Comparison of ENCODE assay signal across 16 mouse cellular contexts in the genomic region with DNA sequence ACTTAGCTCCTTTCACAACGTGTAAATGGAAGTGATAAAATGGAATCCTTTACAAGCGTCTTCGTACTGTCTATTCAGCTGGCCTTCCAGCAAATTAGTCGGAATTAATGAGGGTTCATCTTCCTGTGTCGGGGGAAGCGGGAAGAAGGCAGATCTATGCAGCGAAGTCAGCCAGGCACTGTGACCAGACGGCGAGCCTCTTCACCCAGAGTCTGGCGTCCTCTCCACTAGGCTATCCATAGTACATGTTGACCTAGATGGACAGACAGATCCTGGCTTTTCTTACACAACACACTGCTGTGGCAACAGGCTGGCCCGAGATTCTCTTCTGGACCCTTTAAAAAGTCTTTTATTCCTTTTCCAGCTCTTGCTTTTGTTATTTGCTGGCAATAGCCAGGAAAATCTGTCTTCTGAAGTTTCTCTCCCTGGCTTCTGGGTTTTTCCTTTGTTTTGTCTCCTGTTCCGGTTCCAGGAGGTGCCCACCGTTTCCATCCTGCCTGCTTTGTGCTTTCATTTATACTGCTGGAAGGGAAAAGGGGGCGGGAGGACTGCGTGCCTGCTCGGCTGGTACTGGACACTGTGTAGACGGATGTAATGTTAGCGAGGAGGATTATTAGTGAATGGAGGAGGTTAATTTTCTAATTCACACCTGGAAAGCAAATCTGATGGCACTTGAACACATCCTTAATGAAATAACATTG.
A peak's percentile ranks its signal among the peaks of the same experiment; 100 is the strongest.
DNase-seq lines count a peak whose midpoint lies in the region; ATAC-seq and TF ChIP-seq lines count a peak whose summit lies in the region.
"Had no signal": no experiment of that assay in that cellular context is flagged by ENCODE, and none has a peak within 500 bp of the region (broad histone marks: within the 10 kb centered on the region; RNA-seq: fewer than 3 reads in every experiment).

No protein-coding gene starts in this region.

- H3K9ac ChIP-seq in forebrain, postnatal 0 days = no peak overlapping the region
- peak overlapping the region; percentile 34; the same call in 1 of the 2 replicates for H3K9ac ChIP-seq in midbrain, embryonic 16.5 days (ENCODE audit: low read depth, low read length)
- no peak overlapping the region for H3K9ac ChIP-seq in liver, postnatal 0 days (replicated peaks)
- H3K9ac ChIP-seq: lung, embryonic 15.5 days; stomach, embryonic 15.5 days had no signal

- no peak for TF ChIP-seq EP300 in liver, postnatal 0 days (IDR thresholded peaks at IDR 0.05; ENCODE audit: low read depth)

- H3K4me2 ChIP-seq in forebrain, postnatal 0 days (ENCODE audit: low read depth) = no peak overlapping the region; the same call in 1 of the 2 replicates
- H3K4me2 ChIP-seq in midbrain, embryonic 16.5 days (ENCODE audit: low read length) = peak overlapping the region; percentile 28
- no peak overlapping the region for H3K4me2 ChIP-seq in liver, postnatal 0 days (ENCODE audit: low read depth, low read length)
- H3K4me2 ChIP-seq: lung, embryonic 15.5 days; stomach, embryonic 15.5 days had no signal

- no peaks in the 10 kb centered on the region for H3K36me3 ChIP-seq in forebrain, postnatal 0 days (ENCODE audit: insufficient read depth)
- no peaks in the 10 kb centered on the region for H3K36me3 ChIP-seq in midbrain, embryonic 16.5 days (ENCODE audit: control insufficient read depth, insufficient read depth, low read length)
- no peaks in the 10 kb centered on the region for H3K36me3 ChIP-seq in liver, postnatal 0 days (replicated peaks; ENCODE audit: insufficient read depth, low read length)
- H3K36me3 ChIP-seq: lung, embryonic 15.5 days; stomach, embryonic 15.5 days had no signal

- no peaks in the 10 kb centered on the region for H3K27me3 ChIP-seq in forebrain, postnatal 0 days (ENCODE audit: insufficient read depth, low read length)
- H3K27me3 ChIP-seq in midbrain, embryonic 16.5 days (ENCODE audit: control insufficient read depth, insufficient read depth, low read depth, low read length) = no peaks in the 10 kb centered on the region
- no peaks in the 10 kb centered on the region for H3K27me3 ChIP-seq in liver, postnatal 0 days (ENCODE audit: insufficient read depth, low read length)
- H3K27me3 ChIP-seq: lung, embryonic 15.5 days; stomach, embryonic 15.5 days had no signal

- H3K4me1 ChIP-seq in forebrain, postnatal 0 days (ENCODE audit: insufficient read depth) = no peaks in the 10 kb centered on the region
- H3K4me1 ChIP-seq in midbrain, embryonic 16.5 days (ENCODE audit: control insufficient read depth, insufficient read depth, low read length) = peaks cover 5% of the 10 kb centered on the region
- no peaks in the 10 kb centered on the region for H3K4me1 ChIP-seq in liver, postnatal 0 days (ENCODE audit: insufficient read depth)
- H3K4me1 ChIP-seq: lung, embryonic 15.5 days; stomach, embryonic 15.5 days had no signal

- no peak overlapping the region for H3K4me3 ChIP-seq in forebrain, postnatal 0 days (ENCODE audit: low read depth, low read length)
- H3K4me3 ChIP-seq in midbrain, embryonic 16.5 days (ENCODE audit: low read depth, low read length) = no peak overlapping the region
- H3K4me3 ChIP-seq in liver, postnatal 0 days (ENCODE audit: low read depth, low read length) = no peak overlapping the region
- H3K4me3 ChIP-seq: lung, embryonic 15.5 days; stomach, embryonic 15.5 days had no signal

- ATAC-seq in frontal cortex, adult (ENCODE audit: low TSS enrichment) = peak; percentile 52
- peak; percentile 40; the same call in 1 of the 2 replicates for ATAC-seq in forebrain, postnatal 0 days
- ATAC-seq in midbrain, embryonic 16.5 days = no peak
- ATAC-seq in liver, postnatal 0 days = no peak
- ATAC-seq: Patski had no signal

- H3K27ac ChIP-seq in forebrain, postnatal 0 days (ENCODE audit: low read depth, low read length) = no peak overlapping the region
- 0 out of 2 replicates have a peak overlapping the region, but pooled peaks have one; percentile 24 for H3K27ac ChIP-seq in midbrain, embryonic 16.5 days (ENCODE audit: low read length)
- no peak overlapping the region for H3K27ac ChIP-seq in liver, postnatal 0 days (ENCODE audit: low read depth)
- H3K27ac ChIP-seq: lung, embryonic 15.5 days; stomach, embryonic 15.5 days had no signal

- H3K9me3 ChIP-seq in forebrain, postnatal 0 days (ENCODE audit: low read length) = no peaks in the 10 kb centered on the region
- H3K9me3 ChIP-seq in midbrain, embryonic 16.5 days (replicated peaks; ENCODE audit: control insufficient read depth, low read length, poor library complexity, severe bottlenecking) = no peaks in the 10 kb centered on the region
- no peaks in the 10 kb centered on the region for H3K9me3 ChIP-seq in liver, postnatal 0 days (ENCODE audit: low read length)
- H3K9me3 ChIP-seq: lung, embryonic 15.5 days; stomach, embryonic 15.5 days had no signal

- no peak for DNase-seq in frontal cortex, postnatal 10 days (ENCODE audit: low spot score in 2 of 2)
- DNase-seq in brain, adult 2 months (ENCODE audit: low read depth, low spot score) = peak; percentile 24
- peak; percentile 30 for DNase-seq in forebrain, postnatal 0 days
- no peak for DNase-seq in ovary, postnatal 14 days (ENCODE audit: low spot score)
- no peak for DNase-seq in liver, postnatal 0 days
- DNase-seq in right cerebral cortex, postnatal 10 days (ENCODE audit: low spot score in 2 of 2) = no peak
- DNase-seq: cerebellum, adult 9-10 months; heart, postnatal 10 days; kidney, adult 9 months; right cerebral cortex, postnatal 4 days; thymus, postnatal 4 days had no signal

- WGBS in forebrain, postnatal 0 days = 23% methylated on average over 18 of the region's 18 CpGs
- 37% methylated on average over 18 of the region's 18 CpGs for WGBS in midbrain, embryonic 16.5 days
- WGBS in liver, postnatal 0 days (ENCODE audit: insufficient replicate concordance) = 73% methylated on average over 18 of the region's 18 CpGs

- TF ChIP-seq CTCF in forebrain, postnatal 0 days (IDR thresholded peaks at IDR 0.05; ENCODE audit: low read depth) = no peak
- no peak for TF ChIP-seq CTCF in liver, postnatal 0 days (IDR thresholded peaks at IDR 0.05; ENCODE audit: low read depth)

Comparison
In these comparisons a context has a peak if more than half of its experiments do, and no peak if none do; other contexts are left out.
1. ATAC-seq: peak in frontal cortex, adult (single experiment) and forebrain, postnatal 0 days (single experiment); none in midbrain, embryonic 16.5 days (single experiment) and liver, postnatal 0 days (single experiment).
2. DNase-seq: peak in brain, adult 2 months (single experiment) and forebrain, postnatal 0 days (single experiment); none in frontal cortex, postnatal 10 days (0 of 2), ovary, postnatal 14 days (single experiment), liver, postnatal 0 days (single experiment) and right cerebral cortex, postnatal 10 days (0 of 2).